Mouse (Mus musculus) stomach, embryonic 15.5 days (tissue): ENCODE data around the gene Slc15a2. TPM values are rescaled to one million over a fixed set of nuclear protein-coding genes. Genes with fewer than 3 reads are reported as not detected.
A peak's percentile ranks its signal among the peaks of the same experiment; 100 is the strongest.

Experiments used
- ATAC-seq: fragments of 200-750 bp; cut with Nextera tagmentation; 2 replicates; pipeline ENCODE4 v1.8.0; 2017; ENCODE audit warnings: low read depth, moderate number of reproducible peaks, moderate TSS enrichment; ENCODE audit not compliant: insufficient read depth, low FRiP score
- H3K27ac ChIP-seq: fragments of 300-500 bp; sonication (generic); 2 replicates; pipeline ENCODE4 v1.5.1; 2015; ENCODE audit warnings: mild to moderate bottlenecking, inconsistent platforms
- H3K27me3 ChIP-seq: fragments of 300-500 bp; sonication (generic); replicated peaks from 2 replicates; pipeline ENCODE4 v1.6.1; 2015; ENCODE audit warnings: inconsistent platforms
- H3K36me3 ChIP-seq: fragments of 300-500 bp; sonication (generic); 2 replicates; pipeline ENCODE4 v1.6.1; 2015; ENCODE audit warnings: inconsistent platforms
- H3K4me1 ChIP-seq: fragments of 300-500 bp; sonication (generic); 2 replicates; pipeline ENCODE4 v1.6.1; 2015; ENCODE audit warnings: inconsistent platforms
- H3K4me2 ChIP-seq: fragments of 300-500 bp; sonication (generic); 2 replicates; pipeline ENCODE4 v1.6.1; 2015; ENCODE audit warnings: mild to moderate bottlenecking, inconsistent platforms
- H3K4me3 ChIP-seq: fragments of 300-500 bp; sonication (generic); replicated peaks from 2 replicates; pipeline ENCODE4 v1.5.1; 2015; ENCODE audit warnings: inconsistent platforms
- H3K9ac ChIP-seq: fragments of 300-500 bp; sonication (generic); 2 replicates; pipeline ENCODE4 v1.6.1; 2015; ENCODE audit warnings: inconsistent platforms
- H3K9me3 ChIP-seq: fragments of 300-500 bp; sonication (generic); 2 replicates; pipeline ENCODE4 v1.6.1; 2016; ENCODE audit warnings: inconsistent platforms
- WGBS: fragments of 180-500 bp; shearing (Covaris S2); methylation state at CpG from one replicate; pipeline ENCODE4 v1.1.7; 2015; 5-methylcytosine and 5-hydroxymethylcytosine counted together
- microRNA-seq: library from miRNA; unstranded; fragments of <30 nt; microRNA quantifications from one replicate; pipeline ENCODE4, GENCODE M21; 2016
- polyA plus RNA-seq: library from polyadenylated mRNA; unstranded; fragments of >200 nt; fragmentation: Nextera tagmentation; extraction: Ambion mirVana; gene quantifications from 2 replicates; pipeline ENCODE4 v1.2.1, GENCODE M21; 2015

The Slc15a2 gene
- polyA plus RNA-seq, 1 experiment from 2014 or later: 3.4 TPM

DNA sequence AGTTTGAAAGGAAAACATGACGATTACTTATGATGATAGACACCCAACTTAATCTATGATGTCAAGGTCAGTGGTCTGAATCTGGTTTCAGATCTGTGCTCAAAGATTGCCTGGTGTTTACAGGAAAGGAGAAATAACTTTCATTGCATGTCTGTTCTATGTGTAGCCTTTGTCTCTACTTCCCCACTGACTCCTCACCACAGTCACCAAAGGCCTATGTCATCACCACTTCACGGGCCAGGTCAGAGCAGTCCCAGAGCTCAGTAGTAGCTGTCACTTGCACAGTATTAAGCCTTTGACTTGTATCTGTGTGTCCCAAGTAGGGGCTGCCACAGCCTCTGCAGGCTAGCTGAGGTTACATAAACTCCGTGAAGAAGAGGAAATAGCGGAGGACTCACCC is 67.3 kb downstream of the Slc15a2 start:
- H3K4me1 ChIP-seq: no peaks in the 10 kb centered on the region
- H3K27me3 ChIP-seq: no peaks in the 10 kb centered on the region
- no peak overlapping the region for H3K9ac ChIP-seq
- 86% methylated on average over 4 of the region's 4 CpGs for WGBS
- no peak overlapping the region for H3K27ac ChIP-seq
- H3K4me2 ChIP-seq: no peak overlapping the region
- no peak overlapping the region for H3K4me3 ChIP-seq
- no peaks in the 10 kb centered on the region for H3K36me3 ChIP-seq
- ATAC-seq: no peak
- H3K9me3 ChIP-seq: no peaks in the 10 kb centered on the region

DNA sequence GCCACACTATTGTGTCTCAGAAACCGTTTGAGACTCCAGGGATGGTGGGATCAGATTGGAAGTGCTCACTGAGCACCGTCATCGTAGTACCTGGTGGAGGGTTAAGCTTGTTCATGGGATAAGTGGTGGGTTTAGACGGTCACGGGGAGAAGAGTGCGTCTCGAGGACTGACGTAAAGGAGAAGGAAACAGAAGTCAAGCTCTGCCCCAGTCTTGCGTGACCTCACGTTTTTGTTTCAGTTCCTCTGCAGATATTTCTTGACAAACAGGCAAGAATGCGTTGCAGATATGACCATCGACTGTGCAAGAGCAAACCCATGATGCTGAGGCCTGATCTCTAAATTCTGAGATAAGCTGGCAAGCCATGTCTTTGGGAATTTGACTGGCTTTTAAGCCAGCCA is 73.0 kb downstream of the Slc15a2 start:
- no peaks in the 10 kb centered on the region for H3K36me3 ChIP-seq
- H3K4me2 ChIP-seq: no peak overlapping the region
- 79% methylated on average over 12 of the region's 12 CpGs for WGBS
- no peaks in the 10 kb centered on the region for H3K27me3 ChIP-seq
- H3K4me3 ChIP-seq: no peak overlapping the region
- no peak for ATAC-seq
- H3K4me1 ChIP-seq: no peaks in the 10 kb centered on the region
- no peak overlapping the region for H3K27ac ChIP-seq
- H3K9me3 ChIP-seq: no peaks in the 10 kb centered on the region
- H3K9ac ChIP-seq: no peak overlapping the region

DNA sequence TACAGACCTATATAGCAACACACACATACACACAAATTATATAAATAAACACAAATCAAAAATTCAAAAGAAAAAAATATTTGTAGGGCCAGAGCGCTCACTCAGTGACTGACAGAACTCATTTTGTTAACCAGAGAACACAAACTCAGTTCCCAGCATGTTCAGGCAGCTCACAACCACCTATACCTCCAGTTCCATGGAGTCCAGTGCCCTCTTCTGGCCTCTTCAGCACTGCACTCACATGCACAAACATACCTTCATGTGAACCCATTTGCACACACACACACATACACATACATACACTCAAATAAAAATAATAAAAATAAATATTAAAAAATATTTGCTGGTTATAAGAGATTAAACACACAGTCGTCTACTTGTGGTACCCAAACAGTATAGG is 74.0 kb downstream of the Slc15a2 start:
- Histone ChIP-seq H3K36me3 (no peaks in the 10 kb centered on the region), H3K4me1 (no peaks in the 10 kb centered on the region), H3K4me3 (no peak overlapping the region), H3K4me2 (no peak overlapping the region), H3K9ac (no peak overlapping the region), H3K27me3 (no peaks in the 10 kb centered on the region), H3K27ac (no peak overlapping the region), H3K9me3 (no peaks in the 10 kb centered on the region)
- no peak for ATAC-seq
- WGBS: 91% methylated on average over 2 of the region's 2 CpGs

DNA sequence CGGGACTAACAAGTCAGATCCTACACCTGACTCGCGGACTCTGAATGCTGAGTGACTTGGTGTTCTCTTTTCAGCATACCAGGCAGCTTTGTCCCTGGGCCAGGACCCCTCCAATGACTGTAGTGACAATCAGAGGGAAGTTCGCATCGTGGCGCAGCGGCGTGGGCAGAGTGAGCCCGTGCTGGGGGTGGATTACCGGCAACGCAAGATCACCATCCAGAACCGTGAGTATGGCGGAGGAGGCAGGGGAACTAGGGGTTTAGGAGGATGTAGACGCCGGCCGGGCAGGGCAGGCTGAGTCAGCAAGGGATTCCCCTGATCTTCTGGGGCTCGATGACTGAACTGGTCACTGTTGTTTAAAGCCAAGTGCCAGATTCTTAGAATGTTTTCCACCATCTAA is 75.4 kb downstream of the Slc15a2 start:
- Histone ChIP-seq H3K4me2 (no peak overlapping the region), H3K27me3 (no peaks in the 10 kb centered on the region), H3K27ac (no peak overlapping the region), H3K36me3 (no peaks in the 10 kb centered on the region), H3K4me1 (no peaks in the 10 kb centered on the region), H3K9me3 (no peaks in the 10 kb centered on the region), H3K4me3 (no peak overlapping the region), H3K9ac (no peak overlapping the region)
- WGBS: 93% methylated on average over 17 of the region's 17 CpGs
- ATAC-seq: no peak

DNA sequence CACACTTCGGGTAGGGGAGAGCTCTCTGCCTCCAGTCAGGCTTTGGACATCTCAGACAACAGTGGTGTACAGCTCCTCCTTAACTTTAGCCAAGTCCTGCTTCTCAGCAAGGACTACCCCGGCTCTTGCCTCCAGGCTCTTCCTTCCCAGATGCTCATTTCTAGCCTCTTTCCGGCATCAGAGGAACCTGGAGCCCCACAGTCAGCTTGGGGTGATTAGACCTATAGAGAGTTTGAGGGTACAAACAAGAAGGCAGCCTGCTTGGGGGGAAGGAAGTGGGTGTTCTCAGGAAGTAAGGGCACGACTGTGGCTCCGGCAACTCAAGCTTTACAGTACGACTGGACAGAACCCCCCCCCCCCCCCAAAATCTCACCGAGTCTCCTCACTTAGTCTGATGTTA is 76.0 kb downstream of the Slc15a2 start:
- 84% methylated on average over 7 of the region's 7 CpGs for WGBS
- Histone ChIP-seq H3K4me1 (no peaks in the 10 kb centered on the region), H3K27me3 (no peaks in the 10 kb centered on the region), H3K4me3 (no peak overlapping the region), H3K9ac (no peak overlapping the region), H3K27ac (no peak overlapping the region), H3K4me2 (no peak overlapping the region), H3K36me3 (no peaks in the 10 kb centered on the region), H3K9me3 (no peaks in the 10 kb centered on the region)
- no peak for ATAC-seq

DNA sequence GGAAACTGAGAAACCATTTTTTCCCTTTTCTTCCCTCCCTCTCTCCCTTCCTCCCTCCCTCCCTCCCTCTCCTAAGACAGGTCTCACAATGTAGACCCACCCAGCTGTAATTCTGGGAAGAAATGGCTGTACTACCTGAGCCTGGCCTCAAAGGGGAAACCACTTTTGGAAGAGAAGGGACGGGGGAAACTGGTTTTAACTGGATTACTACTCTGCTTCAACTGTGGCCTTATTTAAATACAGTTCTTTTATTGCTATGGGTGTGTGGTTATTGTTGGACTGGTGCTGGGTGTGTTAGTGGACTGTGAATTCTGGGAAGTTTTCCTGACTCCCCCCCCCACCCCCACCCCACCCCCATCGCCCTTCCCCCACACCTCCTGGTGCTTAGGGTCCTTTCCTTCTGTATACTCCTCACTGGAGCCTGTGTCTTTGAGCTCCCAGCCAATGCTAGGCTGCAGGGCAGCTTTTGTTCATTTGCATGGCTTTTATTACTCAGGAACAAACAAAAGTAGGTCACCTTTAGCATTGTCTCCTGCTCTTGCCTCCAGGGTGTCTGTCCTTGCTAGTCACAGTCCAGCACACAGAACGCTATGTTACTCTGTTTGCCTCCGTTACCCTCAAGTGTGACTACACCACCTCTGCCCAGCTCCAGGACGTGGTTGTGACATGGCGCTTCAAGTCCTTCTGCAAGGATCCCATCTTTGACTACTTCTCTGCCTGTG is 76.9 kb downstream of the Slc15a2 start:
- H3K36me3 ChIP-seq: no peaks in the 10 kb centered on the region
- 59% methylated on average over 6 of the region's 6 CpGs for WGBS
- 0 out of 2 replicates have a peak, but pooled peaks have one; percentile 48 for ATAC-seq

DNA sequence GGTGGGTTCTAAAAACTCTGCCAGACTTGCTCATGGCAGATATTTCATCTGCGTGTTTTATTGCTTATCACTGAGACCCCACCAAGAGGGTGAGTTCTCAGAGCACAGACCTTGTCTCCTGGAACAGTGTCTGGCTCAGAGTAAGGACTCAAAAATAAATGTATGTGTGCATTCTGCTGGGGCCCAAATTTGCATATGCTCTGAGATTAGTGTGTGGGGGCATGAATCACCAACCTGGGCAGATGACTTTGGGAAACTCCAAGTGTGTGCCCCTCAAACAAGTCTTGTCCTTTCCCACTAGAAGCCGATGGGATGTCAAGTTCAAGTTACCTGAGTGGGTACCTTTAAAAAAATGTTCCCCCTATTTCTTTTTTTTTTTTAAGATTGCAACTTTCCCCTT is 84.3 kb downstream of the Slc15a2 start:
- Histone ChIP-seq H3K9me3 (no peaks in the 10 kb centered on the region), H3K36me3 (no peaks in the 10 kb centered on the region), H3K9ac (no peak overlapping the region), H3K4me3 (no peak overlapping the region), H3K27ac (no peak overlapping the region), H3K4me2 (no peak overlapping the region), H3K4me1 (no peaks in the 10 kb centered on the region), H3K27me3 (no peaks in the 10 kb centered on the region)
- ATAC-seq: no peak
- WGBS: 86% methylated on average over 2 of the region's 2 CpGs

More for the DNA sequence above, 76.9 kb downstream of the Slc15a2 start:
- H3K27ac ChIP-seq: no peak overlapping the region
- H3K4me1 ChIP-seq: no peaks in the 10 kb centered on the region
- H3K9me3 ChIP-seq: no peaks in the 10 kb centered on the region
- no peak overlapping the region for H3K4me3 ChIP-seq
- no peaks in the 10 kb centered on the region for H3K27me3 ChIP-seq
- no peak overlapping the region for H3K9ac ChIP-seq
- no peak overlapping the region for H3K4me2 ChIP-seq

Small RNA genes within 50 kb of the gene (microRNA-seq; reads per million reads assigned to microRNA genes)
- not detected for gene Gm22617

Other genes with a start within 250 kb of the Slc15a2 start
- 0.09 and 0.12 TPM in 2 replicates for gene Casr, start 222.8 kb downstream of the Slc15a2 start, polyA plus RNA-seq
- 2.5 and 3.0 TPM in 2 replicates for gene Cd86, start 118.9 kb downstream of the Slc15a2 start, polyA plus RNA-seq
- 7.5 and 7.8 TPM in 2 replicates for gene Ildr1, start 91.0 kb downstream of the Slc15a2 start, polyA plus RNA-seq
- 28.3 and 29.5 TPM in 2 replicates for gene Iqcb1, start 43.4 kb upstream of the Slc15a2 start, polyA plus RNA-seq
- gene Eaf2, start 90.0 kb upstream of the Slc15a2 start, polyA plus RNA-seq: 2.7 and 3.7 TPM in 2 replicates
- 97.3 and 103 TPM in 2 replicates for gene Golgb1, start 90.2 kb upstream of the Slc15a2 start, polyA plus RNA-seq
- 8.9 and 9.0 TPM in 2 replicates for gene Hcls1, start 150.0 kb upstream of the Slc15a2 start, polyA plus RNA-seq
- 0.03 TPM in 2 replicates for gene Fbxo40, start 205.5 kb upstream of the Slc15a2 start, polyA plus RNA-seq
- 6.6 and 6.8 TPM in 2 replicates for gene Polq, start 226.8 kb upstream of the Slc15a2 start, polyA plus RNA-seq